Mouse (Mus musculus) activated CD4-positive, CD25-positive, alpha-beta regulatory T cell, adult 4 months (primary cell): ENCODE results near the gene Lss. TPM values are rescaled to one million over a fixed set of nuclear protein-coding genes. Genes with fewer than 3 reads are reported as not detected.
A peak's percentile ranks its signal among the peaks of the same experiment; 100 is the strongest.

Experiments
- ATAC-seq: one replicate; pipeline ENCODE4 v1.8.0; 2017
- polyA plus RNA-seq, 2 experiments: library from polyadenylated mRNA; unstranded; fragments of 100-300 nt; shearing (Covaris generic); gene quantifications; one replicate each; pipeline ENCODE4 v1.2.1; 2017

Lss gene
- 10 to 100 TPM in 1 of 2 experiments, 1 to 10 TPM in 1; 8.5 to 13.7 TPM for polyA plus RNA-seq

GRCm38 (mm10) chr10:76531375-76531774 is at the start of gene Lss:
Gene Lss, plus strand, starts transcription at chr10:76531588.
- peak; percentile 99 for ATAC-seq

GRCm38 (mm10) chr10:76486302-76486701 is 45.1 kb upstream of the Lss start:
- ATAC-seq, result no peak

GRCm38 (mm10) chr10:76488265-76488664 is 43.1 kb upstream of the Lss start:
- ATAC-seq, result no peak

DNA sequence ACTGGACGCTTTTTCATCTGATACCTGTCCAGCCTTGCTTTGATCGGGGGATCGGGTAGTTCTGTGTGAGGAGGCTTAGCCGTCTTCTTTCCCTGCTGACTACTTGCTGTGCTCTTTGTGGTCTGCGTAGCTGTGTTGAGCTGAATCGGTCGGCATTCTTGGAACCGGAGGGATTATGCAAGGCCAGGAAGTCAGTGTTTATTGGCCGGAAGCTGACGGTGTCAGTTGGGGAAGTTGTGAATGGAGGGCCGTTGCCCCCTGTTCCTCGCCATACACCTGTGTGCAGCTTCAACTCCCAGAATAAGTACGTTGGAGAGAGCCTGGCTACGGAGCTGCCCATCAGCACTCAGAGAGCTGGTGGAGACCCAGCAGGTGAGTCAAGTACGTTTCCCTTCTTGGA is 42.2 kb upstream of the Lss start:
- ATAC-seq, result no peak

DNA sequence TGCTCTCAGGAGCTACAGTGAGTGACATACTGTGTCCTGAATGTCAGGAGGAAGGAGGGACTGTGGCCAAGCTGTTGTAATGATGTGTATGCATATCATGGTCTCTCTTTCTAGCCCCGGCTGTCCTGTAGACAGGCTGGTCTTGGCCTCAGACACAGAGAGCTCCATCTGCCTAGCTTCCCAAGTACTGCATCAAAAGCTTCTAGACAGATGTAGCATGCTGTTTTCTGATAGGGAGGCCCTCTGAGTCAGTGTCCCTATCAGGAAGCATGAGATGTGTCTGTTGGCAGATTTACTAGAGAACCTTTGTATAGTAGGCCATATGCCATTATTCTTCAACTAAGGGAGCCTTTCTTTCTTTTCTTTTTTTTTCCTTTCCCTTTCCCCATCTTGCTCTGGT is 37.9 kb upstream of the Lss start:
- no peak for ATAC-seq

GRCm38 (mm10) chr10:76495501-76495900 is 35.9 kb upstream of the Lss start:
- no peak for ATAC-seq

DNA sequence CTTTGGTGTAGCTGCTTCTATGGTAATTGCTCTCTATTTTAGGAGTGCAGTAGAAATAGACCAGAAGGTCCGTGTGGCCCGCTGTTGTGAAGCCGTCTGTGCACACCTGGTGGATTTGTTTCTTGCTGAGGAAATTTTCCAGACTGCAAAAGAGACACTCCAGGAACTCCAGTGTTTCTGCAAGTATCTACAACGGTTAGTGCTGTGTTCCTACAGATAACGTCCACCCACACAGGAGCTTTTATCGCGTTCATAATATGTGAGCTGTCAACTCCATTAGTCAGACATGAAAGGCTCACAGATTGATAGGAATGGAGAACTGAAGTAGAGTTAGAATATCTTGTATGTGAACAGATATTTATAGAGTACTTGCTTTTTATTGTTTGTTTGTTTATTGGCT is 35.0 kb upstream of the Lss start:
- ATAC-seq, result no peak

GRCm38 (mm10) chr10:76497522-76497921 is 33.9 kb upstream of the Lss start:
- ATAC-seq, result no peak

DNA sequence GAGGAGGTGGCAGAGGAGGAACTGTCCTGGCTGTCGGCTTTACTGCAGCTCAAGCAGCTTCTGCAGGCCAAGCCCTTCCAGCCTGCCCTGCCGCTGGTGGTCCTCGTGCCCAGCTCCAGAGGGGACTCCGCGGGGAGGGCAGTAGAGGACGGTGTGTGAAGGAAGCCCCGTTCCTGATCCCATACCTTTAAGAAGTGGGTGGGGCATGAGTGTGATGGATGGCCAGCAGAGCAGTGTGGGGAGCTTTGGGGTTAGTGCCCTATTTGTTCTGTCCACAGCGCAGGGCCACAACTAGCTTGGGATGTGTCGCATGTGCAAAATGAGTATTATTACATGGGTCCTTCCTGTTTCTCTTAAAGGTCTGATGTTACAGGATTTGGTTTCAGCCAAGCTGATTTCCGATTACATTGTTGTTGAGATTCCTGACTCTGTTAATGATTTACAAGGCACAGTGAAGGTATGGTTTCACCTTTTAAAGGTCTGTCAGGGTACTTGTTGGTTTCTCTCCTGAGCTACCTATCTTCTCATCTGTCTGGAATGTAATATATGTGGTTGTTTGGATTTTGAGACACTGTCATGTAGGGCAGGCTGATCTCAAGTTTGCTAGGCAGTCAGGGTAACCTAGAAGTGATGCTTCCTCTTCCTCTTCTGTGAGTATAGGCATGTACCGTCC is 27.0 kb upstream of the Lss start:
- no peak for ATAC-seq

- no peak for ATAC-seq
These were observed 25.5 kb upstream of the Lss start for GRCm38 (mm10) chr10:76505865-76506264.

GRCm38 (mm10) chr10:76512965-76513583 is 18.3 kb upstream of the Lss start:
- ATAC-seq, result peak; percentile 97

DNA sequence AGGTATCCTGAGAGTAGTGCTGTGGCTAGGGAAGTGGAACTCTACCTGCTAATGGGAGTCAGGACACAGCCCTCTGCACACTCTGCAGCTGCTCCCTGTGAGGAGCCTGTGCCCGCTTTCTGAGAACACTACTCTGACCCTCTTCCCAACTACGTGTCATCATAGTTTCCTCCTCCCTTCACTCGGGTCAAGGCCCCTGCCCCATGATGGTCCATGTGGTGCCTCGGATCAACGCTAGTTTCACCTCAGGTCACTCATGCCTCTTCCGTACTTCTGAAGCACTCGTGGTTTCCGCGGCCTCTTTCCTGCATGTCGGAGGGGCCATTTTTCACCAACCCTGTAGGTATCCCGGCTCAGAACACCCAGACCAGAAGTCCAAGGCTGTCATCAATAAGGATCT is 466 bp upstream of the Lss start:
- ATAC-seq, result peak; percentile 3

- no peak for ATAC-seq
These were observed 440 bp downstream of the Lss start for GRCm38 (mm10) chr10:76531828-76532227.

DNA sequence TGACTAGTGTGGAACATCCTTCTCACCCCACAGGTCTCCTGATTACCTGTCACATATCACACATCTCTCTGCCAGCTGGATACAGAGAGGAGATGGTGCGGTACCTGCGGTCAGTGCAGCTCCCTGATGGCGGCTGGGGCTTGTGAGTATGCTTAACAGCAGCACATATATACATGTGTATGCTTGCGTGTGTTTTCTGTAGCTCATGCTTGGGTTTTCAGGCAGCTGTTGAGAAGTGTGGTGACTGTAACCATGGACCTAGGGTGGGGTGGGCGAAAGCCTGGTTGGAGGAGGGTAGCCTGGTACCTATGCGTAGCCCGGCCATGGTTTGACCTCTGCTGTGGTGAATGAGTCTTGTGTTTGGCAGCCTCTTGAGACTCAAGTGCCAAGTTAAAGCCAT is 4.1 kb downstream of the Lss start:
- ATAC-seq, result no peak

DNA sequence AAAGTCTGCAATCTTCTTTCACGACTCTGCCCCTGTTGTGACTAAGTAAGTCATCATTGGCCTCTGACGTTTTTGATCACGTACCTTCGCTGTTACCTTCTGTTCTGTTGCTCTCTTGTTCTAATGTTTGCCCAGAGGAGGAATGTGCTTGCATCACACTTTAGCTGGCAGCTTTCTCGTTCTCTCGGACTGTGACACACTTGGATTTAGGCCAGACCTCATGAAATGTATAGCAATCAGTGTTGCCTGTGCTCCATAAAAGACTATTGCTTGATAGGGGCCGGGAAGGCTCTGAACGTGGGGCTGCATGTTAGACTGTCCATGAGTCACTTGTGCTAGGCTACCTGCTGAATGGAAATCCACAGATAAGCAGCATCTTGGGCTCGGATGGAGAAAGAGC is 6.2 kb downstream of the Lss start:
- no peak for ATAC-seq

GRCm38 (mm10) chr10:76541336-76542085 is 10.1 kb downstream of the Lss start:
- peak; percentile 51 for ATAC-seq

- peak; percentile 89 for ATAC-seq
These were observed 11.4 kb downstream of the Lss start for GRCm38 (mm10) chr10:76542636-76543375.

- no peak for ATAC-seq
These were observed 15.2 kb downstream of the Lss start for GRCm38 (mm10) chr10:76546566-76546965.

- ATAC-seq, result no peak
These were observed 16.8 kb downstream of the Lss start for GRCm38 (mm10) chr10:76548218-76548617.

GRCm38 (mm10) chr10:76550458-76550857 is 19.1 kb downstream of the Lss start:
- no peak for ATAC-seq

DNA sequence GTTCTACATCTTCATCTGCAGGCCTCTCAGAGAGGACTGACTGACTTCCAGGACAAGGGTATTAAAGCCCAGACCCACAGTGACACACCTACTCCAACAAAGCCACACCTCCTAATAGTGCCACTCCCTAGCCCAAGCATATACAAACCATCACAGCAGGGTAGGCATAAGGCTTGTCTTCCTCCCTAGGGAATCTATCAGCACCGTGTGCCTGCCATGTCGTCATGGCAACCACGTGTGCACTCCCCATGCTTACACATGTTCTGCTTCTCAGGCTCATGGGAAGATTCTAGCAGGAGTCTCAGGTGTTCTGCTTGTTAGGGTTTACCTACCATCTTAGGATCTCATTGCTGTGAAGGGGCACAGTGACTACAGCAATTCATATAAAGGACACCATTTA is 20.2 kb downstream of the Lss start:
- ATAC-seq, result no peak

DNA sequence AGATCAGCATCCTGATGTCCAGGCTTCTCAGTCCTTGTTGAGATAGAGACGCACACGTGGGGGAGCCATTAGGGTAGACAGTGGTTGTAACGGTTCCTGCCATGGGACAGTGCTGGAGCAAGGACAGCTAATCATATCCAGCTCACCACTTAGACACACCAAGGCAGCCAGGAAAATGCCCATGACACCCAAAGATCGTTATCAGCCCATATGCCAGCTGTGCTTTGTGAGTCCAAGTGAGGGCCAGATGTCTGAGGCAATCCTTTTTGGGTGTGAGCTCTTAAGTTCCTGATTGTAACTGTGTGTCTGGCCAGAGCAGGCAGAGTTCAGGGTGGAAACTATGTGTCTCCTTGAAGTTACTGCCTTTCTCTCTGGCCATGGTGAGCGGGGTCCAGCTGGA is 22.7 kb downstream of the Lss start:
- ATAC-seq, result no peak

- ATAC-seq, result no peak
These were observed 30.6 kb downstream of the Lss start, which contains the start of gene Spatc1l for GRCm38 (mm10) chr10:76561972-76562371. Gene Spatc1l, plus strand, starts transcription at chr10:76562272.
